Mouse (Mus musculus) thymus, adult 2 months (tissue): ENCODE measurements around the gene 4930513O06Rik. TPM values are rescaled to one million over a fixed set of nuclear protein-coding genes. Genes with fewer than 3 reads are reported as not detected.

ENCODE experiments used
- DNase-seq: peaks from one replicate; pipeline ENCODE4 v3.0.0; 2021
- H3K27ac ChIP-seq: fragments of 200-500 bp; 2 replicates; pipeline ENCODE4 v1.5.1; 2012; ENCODE audit warnings: low read length, control low read depth; ENCODE audit not compliant: control insufficient read depth, insufficient read depth
- H3K27me3 ChIP-seq: fragments of 200-500 bp; 2 replicates; pipeline ENCODE4 v1.6.1; 2012; ENCODE audit warnings: mild to moderate bottlenecking, low read length, moderate library complexity, mixed read lengths; ENCODE audit not compliant: control insufficient read depth, insufficient read depth
- H3K36me3 ChIP-seq: fragments of 200-500 bp; 2 replicates; pipeline ENCODE4 v1.6.1; 2012; ENCODE audit warnings: mild to moderate bottlenecking, low read length, moderate library complexity; ENCODE audit not compliant: control insufficient read depth, insufficient read depth
- H3K4me1 ChIP-seq: fragments of 200-500 bp; replicated peaks from 2 replicates; pipeline ENCODE4 v1.6.1; 2012; ENCODE audit warnings: low read length; ENCODE audit not compliant: control insufficient read depth, insufficient read depth
- H3K4me3 ChIP-seq: fragments of 200-500 bp; 2 replicates; pipeline ENCODE4 v1.5.1; 2012; ENCODE audit warnings: mild to moderate bottlenecking, low read length, control low read depth, moderate library complexity; ENCODE audit not compliant: control insufficient read depth, insufficient read depth
- CTCF ChIP-seq: fragments of 200-500 bp; IDR thresholded peaks from 2 replicates; pipeline ENCODE4 v1.5.1; 2012; ENCODE audit warnings: mild to moderate bottlenecking, control low read depth, low read length, moderate library complexity, borderline replicate concordance; ENCODE audit not compliant: control insufficient read depth, poor library complexity, insufficient read depth; ENCODE audit errors: extremely low read depth
- POLR2A ChIP-seq: fragments of 200-500 bp; IDR thresholded peaks from 2 replicates; pipeline ENCODE4 v1.6.1; 2012; ENCODE audit warnings: mild to moderate bottlenecking, low read length, control low read depth, moderate library complexity; ENCODE audit not compliant: control insufficient read depth, poor library complexity, insufficient read depth; ENCODE audit errors: extremely low read depth
- WGBS: fragments of 180-500 bp; shearing (Covaris S2); methylation state at CpG from one replicate; pipeline ENCODE4 v1.1.7; 2018; 5-methylcytosine and 5-hydroxymethylcytosine counted together
- polyA plus RNA-seq: library from polyadenylated mRNA; depleted of rRNA; stranded (reverse); fragments of >200 nt; gene quantifications from 2 replicates; pipeline ENCODE4 v1.2.3, GENCODE M21; 2012; rRNA removed

4930513O06Rik gene
- polyA plus RNA-seq, 1 experiment = not detected

GRCm38 (mm10) chrX:139078493-139078892, 7.5 kb upstream of the 4930513O06Rik start:
- no peak for TF ChIP-seq CTCF
- no peak for TF ChIP-seq POLR2A
- Histone ChIP-seq H3K27me3 (no peaks in the 10 kb centered on the region), H3K27ac (no peak overlapping the region), H3K4me3 (no peak overlapping the region), H3K4me1 (no peaks in the 10 kb centered on the region), H3K36me3 (no peaks in the 10 kb centered on the region)
- WGBS = 96% methylated on average over 2 of the region's 2 CpGs
- no peak for DNase-seq

GRCm38 (mm10) chrX:139085077-139085476, 966 bp upstream of the 4930513O06Rik start, which contains the start of gene Serpina7:
Gene Serpina7, minus strand, starts transcription at chrX:139085236.
- Histone ChIP-seq H3K36me3 (no peaks in the 10 kb centered on the region), H3K4me3 (no peak within 1 kb of the TSS), H3K27me3 (no peaks in the 10 kb centered on the region), H3K4me1 (no peaks in the 10 kb centered on the region), H3K27ac (no peak within 1 kb of the TSS)
- no peak for TF ChIP-seq POLR2A
- TF ChIP-seq CTCF = no peak
- no peak for DNase-seq

- 81% methylated on average over 1 of the region's 1 CpGs for WGBS
These were observed 11.2 kb downstream of the 4930513O06Rik start for GRCm38 (mm10) chrX:139097197-139097596.

GRCm38 (mm10) chrX:139134031-139134430, 48.0 kb downstream of the 4930513O06Rik start:
- no peak for DNase-seq

More at GRCm38 (mm10) chrX:139097197-139097596, 11.2 kb downstream of the 4930513O06Rik start:
- Histone ChIP-seq H3K4me1 (no peaks in the 10 kb centered on the region), H3K4me3 (no peak overlapping the region), H3K36me3 (no peaks in the 10 kb centered on the region), H3K27ac (no peak overlapping the region), H3K27me3 (no peaks in the 10 kb centered on the region)
- TF ChIP-seq POLR2A = no peak
- no peak for TF ChIP-seq CTCF
- no peak for DNase-seq

More at GRCm38 (mm10) chrX:139134031-139134430, 48.0 kb downstream of the 4930513O06Rik start:
- H3K4me1 ChIP-seq = no peaks in the 10 kb centered on the region
- TF ChIP-seq CTCF (no peak), POLR2A (no peak)
- WGBS = 77% methylated on average over 4 of the region's 4 CpGs
- H3K36me3 ChIP-seq = no peaks in the 10 kb centered on the region
- no peak overlapping the region for H3K27ac ChIP-seq
- no peaks in the 10 kb centered on the region for H3K27me3 ChIP-seq
- no peak overlapping the region for H3K4me3 ChIP-seq

Other genes starting within 250 kb of the 4930513O06Rik start
- gene Nrk, start 171.8 kb upstream of the 4930513O06Rik start, polyA plus RNA-seq = 0.04 and 0.05 TPM in 2 replicates
- 0.94 and 1.3 TPM in 2 replicates for gene Serpina7, start 1.0 kb upstream of the 4930513O06Rik start, polyA plus RNA-seq
- not detected in 2 replicates for gene 4933428M09Rik, start 93.0 kb downstream of the 4930513O06Rik start, polyA plus RNA-seq
- 0.07 and 0.23 TPM in 2 replicates for gene Mum1l1, start 123.8 kb downstream of the 4930513O06Rik start, polyA plus RNA-seq
- gene Trap1a, start 247.4 kb downstream of the 4930513O06Rik start, polyA plus RNA-seq = not detected in 2 replicates